Mouse (Mus musculus) ES-Bruce4 (cell line): ENCODE measurements around the gene H2afb3.

Experiments used
- CTCF ChIP-seq: IDR thresholded peaks from one replicate; pipeline ENCODE4 v1.8.1; 2011; ENCODE audit warnings: low read depth, low read length
- POLR2A ChIP-seq: IDR thresholded peaks from one replicate; pipeline ENCODE4 v1.8.1; 2011; ENCODE audit warnings: low read length; ENCODE audit not compliant: insufficient read depth

DNA sequence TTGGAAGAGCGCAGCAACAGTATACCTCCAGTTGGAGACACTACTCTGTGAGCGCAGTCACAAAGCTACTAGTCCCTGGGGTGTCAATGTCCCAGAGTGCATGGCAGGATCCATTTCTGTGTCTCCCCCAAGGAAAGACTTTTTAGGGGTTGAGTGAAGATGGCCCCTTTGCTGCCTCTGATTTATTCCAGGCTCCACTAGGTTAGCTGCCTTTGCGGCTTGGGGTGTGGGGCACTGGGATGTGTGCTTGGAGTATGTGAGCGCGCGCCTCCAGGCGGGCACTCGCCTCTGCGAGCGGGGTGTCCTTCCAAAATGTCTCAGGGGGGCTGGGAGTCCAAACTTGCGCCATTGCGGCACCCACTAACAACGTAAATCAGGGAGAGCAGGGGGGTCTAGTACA is 21.2 kb downstream of the H2afb3 start:
- no peak for TF ChIP-seq CTCF
- TF ChIP-seq POLR2A, result no peak
